Mouse (Mus musculus): ENCODE results near the gene Ucma. TPM values are rescaled to one million over a fixed set of nuclear protein-coding genes. Genes with fewer than 3 reads are reported as not detected.

Ucma gene
- total and polyA plus RNA-seq, 2 experiments = not detected

DNA sequence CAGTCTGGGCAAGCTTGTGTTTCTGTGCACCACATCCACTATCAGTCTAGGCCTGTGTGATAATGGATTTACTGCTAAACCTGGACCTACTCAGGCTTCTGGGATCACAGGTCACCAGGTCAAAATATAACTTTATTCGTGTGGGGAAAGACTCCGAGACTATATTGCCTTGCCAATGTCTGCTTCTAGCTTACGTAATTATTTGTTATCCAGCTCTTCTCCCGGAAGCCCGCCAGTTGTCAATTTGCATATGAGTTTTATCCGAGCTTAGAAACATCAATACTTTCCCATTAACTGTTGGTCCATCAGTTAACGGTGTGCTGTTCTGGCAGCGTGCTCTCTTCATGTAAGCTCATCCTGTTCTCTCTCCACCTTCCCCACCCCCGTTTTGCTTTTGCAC, 59.3 kb downstream of the Ucma start:
- peak; percentile 94 for DNase-seq (ENCODE audit: extremely low read depth, low read depth, low spot score)
- Histone ChIP-seq H3K4me1 (ENCODE audit: control insufficient read depth, insufficient read depth, low read length) (peaks cover 19% of the 10 kb centered on the region), H3K27me3 (ENCODE audit: control insufficient read depth, insufficient read depth, low read length) (no peaks in the 10 kb centered on the region), H3K27ac (replicated peaks; ENCODE audit: insufficient read depth, low read depth, low read length) (peak overlapping the region; percentile 99), H3K9ac (ENCODE audit: low read depth, low read length) (peak overlapping the region; percentile 74), H3K36me3 (ENCODE audit: control insufficient read depth, insufficient read depth, low read length) (peaks cover 66% of the 10 kb centered on the region), H3K79me2 (ENCODE audit: control insufficient read depth, insufficient read depth, low read length) (no peaks in the 10 kb centered on the region; the same call in 1 of the 2 replicates), H3K4me3 (ENCODE audit: insufficient read depth, low read depth, low read length) (no peak overlapping the region)
- TF ChIP-seq POLR2A (IDR thresholded peaks at IDR 0.05; ENCODE audit: extremely low read depth, insufficient read depth, low read length) (no peak), CTCF (IDR thresholded peaks at IDR 0.05; ENCODE audit: low read depth, low read length) (no peak)
- 17% methylated on average over 9 of the region's 9 CpGs for WGBS

Other genes starting within 250 kb of the Ucma start
- 16.2 and 17.2 TPM in 2 replicates for gene Sephs1, start 94.6 kb upstream of the Ucma start, total RNA-seq (2014; rRNA removed)
- gene Sephs1, start 94.6 kb upstream of the Ucma start, polyA plus RNA-seq (2012; rRNA removed) = 12.6 and 13.8 TPM in 2 replicates
- 1,236 and 1,280 TPM in 2 replicates for gene Phyh, start 57.1 kb upstream of the Ucma start, total RNA-seq (2014; rRNA removed)
- gene Phyh, start 57.1 kb upstream of the Ucma start, polyA plus RNA-seq (2012; rRNA removed) = 856 and 1,051 TPM in 2 replicates
- gene Mcm10, start 36.7 kb downstream of the Ucma start, total RNA-seq (2014; rRNA removed) = 36.0 and 53.8 TPM in 2 replicates
- gene Mcm10, start 36.7 kb downstream of the Ucma start, polyA plus RNA-seq (2012; rRNA removed) = 11.9 and 21.8 TPM in 2 replicates
- 57.1 and 70.8 TPM in 2 replicates for gene Optn, start 87.9 kb downstream of the Ucma start, total RNA-seq (2014; rRNA removed)
- gene Optn, start 87.9 kb downstream of the Ucma start, polyA plus RNA-seq (2012; rRNA removed) = 13.3 and 14.9 TPM in 2 replicates
- 0.92 and 1.6 TPM in 2 replicates for gene Ccdc3, start 161.7 kb downstream of the Ucma start, total RNA-seq (2014; rRNA removed)
- gene Ccdc3, start 161.7 kb downstream of the Ucma start, polyA plus RNA-seq (2012; rRNA removed) = 0.78 and 0.91 TPM in 2 replicates